Mouse (Mus musculus) heart, adult 8-10 months (tissue): Measurements from ENCODE around the gene Alk. TPM values are rescaled to one million over a fixed set of nuclear protein-coding genes. Genes with fewer than 3 reads are reported as not detected.

Experiments
- DNase-seq: peaks from one replicate; pipeline ENCODE4 v3.0.0; 2022; ENCODE audit warnings: low spot score
- total RNA-seq, 4 experiments: library from RNA; stranded (reverse); gene quantifications; 2 replicates each; pipeline ENCODE4 v1.2.4; 2022

The Alk gene
- total RNA-seq, 4 experiments from 2014 or later = 0.05 TPM; not detected in 3

- no peak for DNase-seq
Measured at GRCm38 (mm10) chr17:72265171-72266022, 339.0 kb downstream of the Alk start.

GRCm38 (mm10) chr17:72253411-72253810 lies 351.0 kb downstream of the Alk start:
- no peak for DNase-seq

GRCm38 (mm10) chr17:72251554-72251953 lies 352.9 kb downstream of the Alk start:
- peak; percentile 2 for DNase-seq

DNA sequence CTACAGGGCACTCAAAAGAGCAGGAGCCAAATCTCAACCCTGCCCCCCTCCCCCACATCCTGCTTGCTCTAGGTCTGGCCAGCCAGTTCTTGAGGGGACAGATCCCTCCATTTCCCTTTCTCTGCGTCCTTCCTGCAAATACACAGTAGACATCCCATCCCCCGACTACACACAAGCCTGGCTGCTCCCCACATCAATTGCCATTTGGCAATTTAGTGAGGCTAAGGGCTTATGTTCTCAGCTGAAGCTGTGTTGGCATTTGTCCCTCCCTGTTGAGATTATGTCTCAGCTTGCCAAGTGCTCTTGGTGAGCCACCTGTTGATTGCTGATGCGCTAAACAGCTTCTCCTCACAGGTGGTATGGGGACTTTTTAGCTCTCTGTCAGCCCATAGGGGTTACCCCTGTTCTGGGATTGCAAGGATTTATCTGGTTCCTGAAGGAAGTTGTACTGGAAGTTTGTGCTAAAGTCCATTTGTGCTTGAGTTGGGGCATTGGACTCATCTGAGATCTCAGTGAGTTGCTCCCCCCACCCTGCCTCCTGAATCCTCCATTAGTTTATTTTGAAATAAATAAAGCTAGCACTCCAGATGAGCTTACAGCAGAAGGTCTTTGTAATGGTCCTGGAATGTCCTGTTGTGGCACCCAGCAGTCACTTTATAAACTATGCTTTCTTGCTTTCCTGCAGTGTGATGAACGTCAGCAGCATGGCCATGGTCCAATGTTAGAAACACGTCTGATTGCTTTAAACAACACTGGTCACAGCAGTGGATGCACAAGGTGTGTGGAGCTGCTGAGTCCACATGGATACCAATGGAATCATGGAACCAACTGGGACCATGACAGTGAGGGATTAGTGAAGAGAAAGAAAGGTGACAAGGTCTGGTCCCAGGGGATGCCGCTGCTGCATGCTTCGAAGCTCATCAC lies 353.7 kb downstream of the Alk start:
- no peak for DNase-seq

- DNase-seq = peak; percentile 16
Measured at GRCm38 (mm10) chr17:72242036-72242435, 362.4 kb downstream of the Alk start.

GRCm38 (mm10) chr17:72237315-72237714 lies 367.1 kb downstream of the Alk start:
- DNase-seq = no peak

- no peak for DNase-seq
Measured at GRCm38 (mm10) chr17:72230891-72231290, 373.5 kb downstream of the Alk start.

DNA sequence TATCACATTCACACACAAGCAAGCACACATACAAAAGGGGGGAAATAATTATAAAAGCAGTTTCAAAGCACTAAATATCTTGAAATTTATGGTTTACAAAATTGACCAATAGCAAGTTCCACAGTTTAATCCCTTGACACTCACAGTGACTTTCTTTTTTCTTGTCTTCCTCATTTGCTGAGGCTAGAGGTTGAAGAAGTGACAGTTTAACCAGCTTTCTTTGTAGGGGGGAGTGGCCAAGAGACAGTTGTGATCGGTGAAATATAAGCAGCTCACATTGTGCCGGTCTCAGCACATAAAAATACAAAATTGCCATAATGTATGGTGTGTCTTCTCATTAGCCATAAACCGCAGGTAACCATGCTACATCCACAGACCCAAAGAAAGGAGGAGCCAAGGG lies 385.6 kb downstream of the Alk start:
- no peak for DNase-seq

DNA sequence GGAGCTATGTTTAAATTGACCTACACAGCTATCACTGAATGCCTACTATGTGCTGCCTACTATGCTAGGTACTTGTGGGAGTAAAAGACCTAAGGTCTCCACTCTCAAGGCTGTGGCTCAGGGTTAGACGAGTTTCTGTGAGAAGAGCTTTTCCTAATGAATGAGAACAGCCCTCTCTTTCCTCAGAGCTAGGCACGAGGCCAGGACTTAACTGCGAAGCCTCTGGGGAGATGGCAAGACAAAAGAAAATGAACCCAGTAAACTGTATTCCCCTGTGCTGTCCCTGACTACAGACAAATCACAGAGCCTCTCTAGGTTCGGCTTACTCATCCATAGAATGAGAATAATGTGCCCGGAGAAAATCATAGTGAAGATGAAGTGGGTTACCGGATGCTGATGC lies 406.9 kb downstream of the Alk start:
- DNase-seq = no peak

DNA sequence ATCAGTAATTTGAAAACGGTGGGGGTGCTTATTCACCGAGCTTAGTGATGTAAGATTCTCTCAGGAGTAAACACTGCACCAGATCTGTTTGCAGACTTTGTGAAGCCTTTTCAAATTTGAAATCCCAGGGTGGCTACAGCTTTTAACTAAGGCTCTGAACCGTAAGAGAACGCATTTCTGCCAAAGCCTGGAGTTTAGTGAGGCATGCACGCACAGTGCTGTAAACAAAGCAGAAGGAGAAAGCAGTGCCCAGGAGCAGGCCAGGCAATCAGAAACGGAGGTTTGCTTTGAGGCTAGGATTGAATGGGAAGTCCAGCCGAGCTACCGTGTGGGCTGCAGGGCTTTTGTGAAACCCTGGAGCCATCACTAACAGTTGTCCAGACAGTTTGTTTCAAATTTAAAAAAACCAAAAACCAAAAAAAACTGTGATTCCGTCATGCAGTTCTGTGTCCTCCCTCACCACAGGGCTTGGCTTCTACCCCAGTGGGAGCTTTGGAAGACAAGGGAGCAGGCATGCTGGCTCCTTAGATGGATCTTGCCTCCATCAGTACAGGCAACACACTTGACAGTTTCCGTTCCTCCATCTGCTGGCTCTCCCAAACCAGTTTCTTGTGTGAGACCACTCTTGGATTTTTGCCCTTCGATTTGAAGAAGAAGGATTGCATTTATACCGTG lies 409.3 kb downstream of the Alk start:
- DNase-seq = no peak

- DNase-seq = no peak
Measured at GRCm38 (mm10) chr17:72190536-72190935, 413.9 kb downstream of the Alk start.

GRCm38 (mm10) chr17:72187026-72187425 lies 417.4 kb downstream of the Alk start:
- DNase-seq = no peak

DNA sequence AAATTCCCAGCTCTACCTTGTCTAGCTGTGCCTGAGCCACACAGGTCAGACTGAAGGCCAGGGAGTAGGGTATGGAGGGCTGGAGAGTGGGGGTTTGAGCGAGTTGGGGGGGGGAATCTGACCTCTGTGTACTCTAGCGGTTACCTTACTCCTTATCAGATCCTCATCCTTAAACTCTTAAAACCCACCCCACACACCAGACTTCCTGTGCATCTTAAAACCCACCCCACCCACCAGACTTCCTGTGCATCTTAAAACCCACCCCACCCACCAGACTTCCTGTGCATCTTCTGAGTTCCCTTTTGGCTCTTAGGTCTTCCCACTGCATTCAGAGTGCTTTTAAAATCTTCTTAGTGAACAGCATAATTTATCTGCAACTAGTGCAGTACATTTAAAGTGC lies 422.0 kb downstream of the Alk start:
- no peak for DNase-seq

- DNase-seq = no peak
Measured at GRCm38 (mm10) chr17:72180200-72180599, 424.2 kb downstream of the Alk start.

- DNase-seq = no peak
Measured at GRCm38 (mm10) chr17:72179722-72180140, 424.7 kb downstream of the Alk start.

- no peak for DNase-seq
Measured at GRCm38 (mm10) chr17:72173778-72174177, 430.6 kb downstream of the Alk start.

DNA sequence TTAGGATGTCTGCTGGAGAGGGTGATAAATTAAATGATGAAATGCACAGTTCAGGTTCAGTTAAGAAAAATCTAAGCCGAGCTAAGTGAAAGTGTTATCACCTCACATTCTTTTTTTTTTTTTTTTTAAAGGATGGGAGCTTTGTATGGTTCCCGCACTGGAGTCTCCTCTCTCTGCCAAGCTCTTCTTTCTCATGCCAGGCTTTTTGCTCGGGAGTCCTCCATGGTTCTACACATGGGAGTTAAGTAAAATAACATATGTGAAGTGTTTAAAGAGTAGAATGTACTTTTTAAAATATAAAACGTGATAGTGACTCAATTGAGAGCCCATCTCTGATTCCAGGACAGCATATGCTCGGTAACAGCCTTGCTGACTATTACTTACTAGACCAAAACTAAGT lies 436.3 kb downstream of the Alk start:
- no peak for DNase-seq

DNA sequence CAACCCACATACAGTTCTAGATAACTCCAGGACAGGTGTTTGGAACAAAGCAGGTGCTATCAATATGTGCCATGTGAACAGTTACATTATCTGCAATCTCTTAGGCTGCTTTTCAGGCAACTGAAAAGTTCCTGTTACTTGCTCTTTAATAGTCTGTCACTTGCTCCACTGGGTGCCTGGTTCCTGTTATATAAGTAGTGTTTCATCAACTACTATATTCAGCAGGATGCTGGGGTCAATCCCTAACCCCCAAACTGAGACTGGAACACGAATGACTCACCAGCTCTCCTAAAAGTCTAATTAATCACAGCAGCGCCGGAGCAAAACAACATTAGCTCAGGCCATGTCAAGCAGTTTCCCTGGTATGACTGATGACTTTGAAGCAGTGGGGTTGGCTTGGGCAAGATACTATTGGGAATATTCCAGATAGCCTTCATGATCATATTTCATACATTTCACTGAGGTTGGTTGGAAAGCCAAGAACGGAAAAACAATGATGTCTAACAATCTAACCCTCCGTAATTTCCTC lies 445.5 kb downstream of the Alk start:
- no peak for DNase-seq

DNA sequence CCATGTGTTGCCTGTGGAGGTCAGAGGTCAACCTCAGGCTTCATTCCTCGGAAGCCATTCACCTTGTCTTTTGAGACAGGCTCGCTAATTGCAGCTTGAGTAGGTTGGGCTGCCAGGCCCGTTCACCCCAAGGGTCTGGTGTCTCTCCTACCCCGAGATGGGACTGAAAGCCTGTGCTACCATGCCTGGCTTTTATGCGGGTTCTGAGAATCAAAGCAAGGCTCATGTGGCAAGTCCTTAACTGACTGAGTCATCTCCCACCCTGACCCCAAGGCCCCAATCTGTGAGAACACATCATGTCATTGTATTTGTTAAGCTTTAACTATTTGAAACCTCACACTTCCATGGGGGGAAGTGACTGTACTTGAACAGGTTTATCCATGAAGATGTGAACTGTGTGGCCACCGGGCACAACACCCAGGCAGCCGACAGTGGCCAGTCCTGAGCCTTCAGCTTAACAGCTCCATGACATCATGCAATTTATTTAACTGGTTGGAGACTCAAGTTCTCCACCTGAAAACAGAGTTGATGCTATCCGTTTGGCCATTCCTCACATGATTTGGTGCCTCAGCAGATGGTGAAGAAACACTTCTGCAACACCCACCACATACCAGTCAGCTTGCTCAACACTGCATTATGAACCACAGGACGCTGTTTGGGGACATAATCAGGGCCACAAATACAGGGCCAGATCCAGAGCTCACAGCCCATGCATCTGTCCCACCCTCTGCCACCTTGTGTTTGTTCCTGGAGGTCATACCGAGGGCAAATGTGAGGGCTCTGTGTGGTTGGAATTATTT lies 446.4 kb downstream of the Alk start:
- no peak for DNase-seq

- DNase-seq = no peak
Measured at GRCm38 (mm10) chr17:72153038-72153437, 451.4 kb downstream of the Alk start.
